Mouse (Mus musculus) heart, adult 9 months (tissue): ENCODE measurements around the gene Crtc1.

Experiments
- DNase-seq, 2 experiments: peaks; one replicate each; pipeline ENCODE4 v3.0.0; 2022; ENCODE audit warnings: low spot score in 2 of 2

Crtc1 gene

GRCm38 (mm10) chr8:70347860-70348420 lies 91.4 kb downstream of the Crtc1 start:
- no peak for DNase-seq

GRCm38 (mm10) chr8:70347443-70347842 lies 91.9 kb downstream of the Crtc1 start:
- no peak for DNase-seq

GRCm38 (mm10) chr8:70344279-70344678 lies 95.1 kb downstream of the Crtc1 start:
- DNase-seq = no peak

- no peak for DNase-seq
Measured at GRCm38 (mm10) chr8:70343696-70344095, 95.7 kb downstream of the Crtc1 start.

DNA sequence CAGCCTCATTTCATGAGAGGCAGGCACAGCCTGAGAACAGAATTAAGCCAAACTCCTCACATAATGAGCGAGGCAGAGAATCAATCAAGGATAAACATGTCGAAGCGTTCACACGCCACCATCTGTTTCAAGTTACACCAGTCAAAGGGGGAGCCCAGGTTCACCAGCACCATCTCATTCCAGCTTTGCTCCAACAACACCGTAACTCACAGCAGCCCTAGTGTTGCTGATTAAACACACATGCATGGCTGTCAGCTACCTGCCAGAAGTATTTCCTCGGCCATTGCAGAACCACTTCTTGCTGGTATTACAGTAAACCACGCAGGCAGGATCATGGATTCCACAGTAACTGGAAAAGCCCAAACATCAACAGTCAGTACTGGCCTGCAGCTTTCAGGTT lies 96.3 kb downstream of the Crtc1 start:
- no peak for DNase-seq

DNA sequence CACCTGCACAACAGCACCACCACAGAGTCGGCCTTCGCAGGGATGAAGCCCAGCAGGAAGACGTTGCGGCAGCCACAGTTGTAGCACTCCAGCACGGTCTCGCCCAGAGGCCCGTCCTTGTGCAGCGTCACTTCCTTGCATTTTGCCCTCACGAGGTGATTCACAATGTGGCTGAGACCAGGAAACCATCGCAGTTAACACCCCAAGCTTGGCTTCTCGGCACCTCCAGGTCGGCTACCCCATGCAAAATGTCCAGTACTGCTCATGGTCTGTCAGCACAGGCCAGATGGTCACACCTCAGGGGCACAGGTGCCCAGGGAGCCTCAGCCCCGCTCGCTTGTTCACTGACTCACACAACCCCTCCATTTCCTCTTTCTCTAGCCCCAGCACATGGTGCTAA lies 97.4 kb downstream of the Crtc1 start:
- DNase-seq = no peak

DNA sequence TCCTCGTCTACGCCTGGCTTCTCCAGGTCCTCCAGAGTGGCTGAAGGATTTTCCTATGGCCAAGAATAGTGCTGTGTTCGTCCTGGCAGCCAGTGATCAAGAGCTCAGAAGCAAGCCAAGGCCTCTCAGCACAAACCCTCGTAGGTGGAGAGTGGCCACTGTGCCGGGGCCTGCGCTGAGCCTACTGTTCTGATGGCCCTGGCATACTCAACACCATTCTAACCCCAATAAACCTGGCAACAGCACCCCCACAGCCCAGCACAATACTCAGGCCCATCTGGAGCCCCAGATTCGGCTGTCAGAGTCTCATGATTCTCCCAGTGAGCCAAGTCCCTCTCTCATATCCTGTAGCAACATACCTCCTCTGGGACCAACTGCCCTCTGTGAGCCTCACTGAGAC lies 98.7 kb downstream of the Crtc1 start:
- DNase-seq = no peak

- no peak for DNase-seq
Measured at GRCm38 (mm10) chr8:70338931-70339330, 100.4 kb downstream of the Crtc1 start.

GRCm38 (mm10) chr8:70332878-70333202 lies 106.5 kb downstream of the Crtc1 start:
- no peak for DNase-seq
